Mouse (Mus musculus) thymus, postnatal 36 days (tissue): ENCODE results near the gene Cacng5.
A peak's percentile ranks its signal among the peaks of the same experiment; 100 is the strongest.

Experiments used
- DNase-seq, 2 experiments: peaks; one replicate each; pipeline ENCODE4 v3.0.0; 2022; ENCODE audit warnings: mixed read lengths in 2 of 2

The Cacng5 gene

DNA sequence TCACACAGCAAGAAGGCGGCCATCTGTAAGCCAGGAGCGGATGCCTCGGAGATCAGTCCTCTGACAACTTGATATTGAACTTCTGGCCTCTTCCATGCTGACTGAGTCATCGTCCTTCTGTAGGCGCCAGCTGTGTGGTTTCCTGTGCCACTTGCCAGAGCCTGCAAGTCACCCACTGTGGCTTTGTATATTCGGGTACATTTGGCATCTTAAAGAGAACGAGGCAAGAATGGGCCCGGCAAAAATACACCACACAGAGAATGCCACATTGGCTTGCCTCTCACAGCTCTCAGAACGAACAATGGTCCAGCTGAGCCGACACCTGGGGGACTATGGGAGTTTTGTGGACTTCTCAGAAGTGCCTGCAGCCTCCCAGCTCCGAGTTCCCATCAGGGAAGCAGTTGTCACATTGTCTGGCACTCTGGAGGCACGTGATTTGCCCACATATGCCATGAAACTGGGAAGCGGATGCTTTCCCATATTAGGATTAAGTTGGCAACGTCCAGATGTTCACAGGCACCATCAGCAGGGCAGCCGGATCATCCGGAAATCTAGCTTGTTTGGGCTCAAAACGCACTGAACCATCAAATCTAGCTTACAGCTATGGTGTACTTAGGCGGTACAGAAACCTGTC is 38.9 kb downstream of the Cacng5 start:
- no peak for DNase-seq

DNA sequence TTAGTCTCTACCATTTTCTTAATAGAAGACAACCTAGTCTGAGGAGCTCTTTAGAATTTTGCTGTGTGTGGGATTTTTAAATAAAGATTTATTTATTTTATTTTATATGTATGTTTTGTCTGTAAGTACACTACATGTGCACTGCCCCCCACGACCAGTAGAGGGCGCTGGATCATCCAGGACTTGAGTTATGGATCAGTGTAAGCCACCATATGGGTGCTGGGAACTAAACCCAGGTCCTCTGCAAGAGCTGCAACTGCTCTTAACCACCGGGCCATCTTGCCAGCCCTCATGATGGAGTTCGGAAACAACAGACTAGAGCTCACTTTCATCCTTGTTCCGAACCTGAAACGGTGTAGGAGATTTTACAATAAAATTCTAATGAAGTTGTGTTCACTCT is 42.1 kb downstream of the Cacng5 start:
- DNase-seq: no peak

GRCm38 (mm10) chr11:107867509-107867908 is 47.3 kb downstream of the Cacng5 start:
- no peak for DNase-seq

- peak; percentile 48 to 64 for DNase-seq
Observed at GRCm38 (mm10) chr11:107865128-107865527, 49.7 kb downstream of the Cacng5 start.

GRCm38 (mm10) chr11:107864024-107864423 is 50.8 kb downstream of the Cacng5 start:
- peak; percentile 29 to 37 for DNase-seq

DNA sequence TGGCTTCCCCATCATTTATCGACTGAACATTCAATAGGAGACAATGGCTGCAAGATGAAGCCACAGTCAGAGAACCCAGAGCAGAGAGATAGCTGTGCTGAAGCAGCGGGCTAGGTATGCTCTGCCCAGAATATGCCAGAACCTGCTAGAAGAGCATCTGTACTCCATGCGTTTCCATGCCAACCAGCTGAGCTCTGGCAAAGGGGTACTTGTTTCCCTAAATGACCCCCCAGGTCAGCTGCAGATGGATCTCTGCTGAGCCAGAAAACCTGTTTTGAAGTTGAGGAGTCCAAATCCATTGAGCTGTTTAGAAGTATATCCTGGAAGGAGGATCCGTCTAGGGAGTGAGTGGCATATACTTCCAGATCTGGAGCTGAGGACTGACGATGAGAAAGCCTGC is 53.1 kb downstream of the Cacng5 start:
- DNase-seq: no peak

- no peak for DNase-seq
Observed at GRCm38 (mm10) chr11:107859871-107860270, 55.0 kb downstream of the Cacng5 start.

GRCm38 (mm10) chr11:107859288-107859687 is 55.6 kb downstream of the Cacng5 start:
- DNase-seq: peak; percentile 14 to 26

DNA sequence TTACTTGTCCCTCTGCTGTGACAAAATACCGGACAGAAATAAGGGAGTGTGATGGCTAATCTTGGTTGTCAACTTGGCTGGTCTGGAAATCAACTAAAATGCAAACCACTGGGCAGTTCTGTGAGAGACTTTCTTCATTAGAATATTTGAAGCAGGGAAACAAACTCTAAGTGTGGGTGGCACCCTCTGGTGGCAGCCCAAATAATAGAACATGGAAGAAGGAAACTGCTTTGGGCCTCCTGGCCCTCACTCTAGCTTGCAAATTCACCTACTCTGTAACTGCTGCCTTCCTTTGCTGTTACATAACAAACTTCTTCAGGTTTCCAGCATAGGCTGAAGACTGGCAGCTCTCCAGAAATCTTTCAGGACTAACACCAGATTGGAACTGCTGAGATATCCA is 61.8 kb downstream of the Cacng5 start:
- peak; percentile 21 to 42 for DNase-seq

- peak in 1 of 2 experiments; percentile 12 for DNase-seq
Observed at GRCm38 (mm10) chr11:107849621-107850020, 65.2 kb downstream of the Cacng5 start.

GRCm38 (mm10) chr11:107844175-107844574 is 70.7 kb downstream of the Cacng5 start:
- no peak for DNase-seq

DNA sequence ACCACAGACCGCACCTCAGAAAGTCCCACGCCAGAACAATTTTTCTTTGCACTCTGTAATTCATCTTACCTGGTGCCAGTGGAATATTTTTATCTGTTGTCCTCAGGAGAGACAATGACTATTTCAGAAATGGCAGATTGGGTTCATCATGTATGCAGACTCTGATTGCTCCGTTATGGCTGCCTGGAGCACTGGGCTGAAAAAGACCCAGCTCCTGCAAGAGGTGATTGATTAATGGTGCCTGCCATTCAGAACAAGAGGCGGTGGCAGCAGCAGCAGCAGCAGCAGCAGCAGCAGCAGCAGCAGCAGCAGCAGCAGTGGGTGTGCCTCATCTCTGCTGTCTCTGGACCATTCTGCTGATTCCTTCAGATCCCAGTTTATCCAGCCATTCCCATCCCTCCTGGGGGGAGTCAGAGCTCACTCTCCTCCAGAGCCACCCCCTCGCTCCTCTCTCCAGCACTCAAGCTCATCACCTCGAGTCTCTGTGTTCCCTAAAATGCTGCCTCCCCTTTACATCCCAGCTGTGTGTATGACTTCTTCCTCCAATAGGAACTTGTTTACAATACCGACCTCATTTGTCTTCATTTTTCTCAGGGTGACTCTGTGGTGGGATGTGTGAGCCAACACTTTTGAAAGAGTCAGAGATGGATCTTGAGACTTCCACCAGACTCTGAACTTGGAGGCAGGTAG is 81.4 kb downstream of the Cacng5 start:
- DNase-seq: no peak
